Mouse (Mus musculus) adrenal gland, postnatal 10 days (tissue): ENCODE data around the gene Thap3. TPM values are rescaled to one million over a fixed set of nuclear protein-coding genes. Genes with fewer than 3 reads are reported as not detected.

Source experiments
- total RNA-seq, 2 experiments: library from RNA; stranded (reverse); gene quantifications; 2 replicates each; pipeline ENCODE4 v1.2.3; 2021

The Thap3 gene
- total RNA-seq, 2 experiments from 2014 or later: 15.3 to 27.0 TPM

Other genes starting within 250 kb of the Thap3 start
- gene Camta1, start 127.1 kb downstream of the Thap3 start, total RNA-seq: 10 to 100 TPM; 46.3 to 50.3 TPM
- 100 to 1,000 TPM in 1 of 2 experiments, 10 to 100 TPM in 1; 99.3 to 120 TPM for gene Dnajc11, start 55.3 kb downstream of the Thap3 start, total RNA-seq
- gene Phf13, start 7.3 kb upstream of the Thap3 start, total RNA-seq: 10 to 100 TPM; 16.4 to 17.8 TPM
- 10 to 100 TPM; 17.8 to 21.4 TPM for gene Klhl21, start 19.8 kb upstream of the Thap3 start, total RNA-seq
- gene Zbtb48, start 38.7 kb upstream of the Thap3 start, total RNA-seq: 1 to 10 TPM; 7.2 to 9.6 TPM
- not detected for gene Tas1r1, start 49.6 kb upstream of the Thap3 start, total RNA-seq
- 10 to 100 TPM; 20.1 to 20.3 TPM for gene Nol9, start 50.3 kb upstream of the Thap3 start, total RNA-seq
- 10 to 100 TPM; 17.1 to 20.1 TPM for gene Plekhg5, start 83.5 kb upstream of the Thap3 start, total RNA-seq
- 1 to 10 TPM; 1.9 to 4.3 TPM for gene Tnfrsf25, start 126.9 kb upstream of the Thap3 start, total RNA-seq
- gene Espn, start 163.4 kb upstream of the Thap3 start, total RNA-seq: 1 to 10 TPM; 1.2 to 1.3 TPM
- gene Hes2, start 169.9 kb upstream of the Thap3 start, total RNA-seq: not detected
- 10 to 100 TPM; 33.2 to 38.0 TPM for gene Acot7, start 189.1 kb upstream of the Thap3 start, total RNA-seq